Mouse (Mus musculus) adrenal gland, postnatal 10 days (tissue): ENCODE results near the gene Cxcl17. TPM values are rescaled to one million over a fixed set of nuclear protein-coding genes. Genes with fewer than 3 reads are reported as not detected.
"Not testable (repeated sequence)": the region's sequence is repeated elsewhere in the genome, so short reads cannot be mapped to it uniquely, and the experiment has no call there.

Experiments
- DNase-seq: peaks from one replicate; pipeline ENCODE4 v3.0.0; 2021; ENCODE audit warnings: mixed read lengths
- long read RNA-seq, 2 experiments: library from polyadenylated mRNA; stranded (forward); transcript quantifications; one replicate each; pipeline ENCODE4 v2.0.0; 2021
- total RNA-seq, 2 experiments: library from RNA; stranded (reverse); gene quantifications; 2 replicates each; pipeline ENCODE4 v1.2.3; 2021

Cxcl17 gene
- total RNA-seq: not detected
- long read RNA-seq, experiment 1, partial matches to known transcripts: 0 of 2 reads
- long read RNA-seq, experiment 1, other reads (novel, unspliced or antisense): 2 of 2 reads
- long read RNA-seq, experiment 2: 0 reads

DNA sequence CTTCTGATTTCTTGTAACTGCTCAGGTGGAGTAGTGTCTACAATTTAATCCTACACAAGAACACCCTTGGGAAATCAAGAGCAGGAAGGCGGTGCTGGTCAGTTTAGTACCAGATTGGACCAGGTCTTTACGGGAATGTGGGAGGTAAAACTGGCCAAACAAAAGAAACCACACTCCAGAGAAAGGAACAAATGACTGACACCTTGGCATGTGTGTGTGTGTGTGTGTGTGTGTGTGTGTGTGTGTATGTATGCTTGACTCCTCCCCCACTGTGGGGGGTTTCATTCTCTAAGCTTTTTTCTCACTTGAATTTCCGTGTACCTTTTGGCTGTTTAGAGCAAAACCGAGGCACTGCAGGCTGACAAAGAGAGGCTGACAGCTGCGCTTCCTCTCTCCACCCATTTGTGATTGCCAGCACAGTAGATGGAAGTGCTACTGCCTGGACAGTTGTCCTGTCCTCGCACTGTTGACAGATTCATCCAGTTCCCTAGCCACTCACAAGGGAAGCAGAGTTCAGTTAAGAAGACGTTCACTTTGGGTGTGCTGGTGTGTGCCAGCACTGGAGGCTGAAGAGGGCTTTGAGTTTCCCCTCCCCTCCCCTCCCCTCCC, at the start of gene Cxcl17:
Gene Cxcl17, minus strand, starts transcription at position 54 of the 609 bp plus-strand sequence.
- no peak for DNase-seq

DNA sequence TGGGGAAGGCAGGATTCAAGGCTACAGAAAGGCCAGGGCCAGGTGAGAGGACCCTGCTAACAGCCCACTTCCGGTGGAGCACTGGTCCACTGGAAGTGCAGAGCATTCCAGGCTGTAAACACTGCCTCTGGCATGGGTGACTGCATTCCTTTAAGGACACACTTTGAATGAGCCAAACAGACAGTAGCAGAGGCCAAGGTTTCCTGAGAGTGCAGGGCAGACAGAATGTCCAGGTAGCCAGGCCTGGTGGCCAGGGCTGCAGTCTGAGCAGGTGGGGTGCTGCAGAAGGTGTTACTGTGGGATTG, 49.3 kb upstream of the Cxcl17 start:
- not testable (repeated sequence) for DNase-seq

DNA sequence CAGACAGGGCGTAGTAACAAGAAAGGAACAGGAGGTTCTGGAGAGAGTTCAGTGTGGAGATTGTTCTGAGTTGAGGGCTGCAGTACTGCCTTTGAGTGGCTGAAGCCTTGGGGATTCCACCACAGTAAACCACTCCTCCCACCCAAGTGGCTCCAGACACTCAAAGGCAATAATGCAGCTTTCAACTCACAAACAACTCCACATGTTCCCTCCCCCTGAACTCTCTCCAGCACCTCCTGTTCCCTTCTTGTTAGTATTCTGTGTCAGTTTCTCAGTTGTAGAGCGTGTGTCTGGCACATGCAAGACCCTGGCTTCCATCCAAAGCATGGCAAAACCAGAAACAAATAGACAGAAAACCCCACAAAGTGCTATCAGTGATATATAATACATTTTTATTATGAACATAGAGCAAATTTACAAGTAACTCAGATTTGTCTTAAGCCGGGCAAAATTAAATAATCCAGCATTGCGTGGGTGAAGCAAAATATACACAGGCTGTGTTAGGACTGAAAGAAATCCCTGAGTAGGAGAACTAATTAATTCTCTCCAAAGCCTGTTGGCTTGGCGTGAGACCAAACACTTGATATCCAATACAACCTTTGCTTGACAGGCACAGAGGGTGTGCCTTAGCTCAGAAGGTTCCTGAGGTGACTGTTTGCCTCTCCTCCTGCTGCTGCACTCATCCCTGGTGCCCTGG, 48.8 kb upstream of the Cxcl17 start:
- DNase-seq: peak; percentile 44

DNA sequence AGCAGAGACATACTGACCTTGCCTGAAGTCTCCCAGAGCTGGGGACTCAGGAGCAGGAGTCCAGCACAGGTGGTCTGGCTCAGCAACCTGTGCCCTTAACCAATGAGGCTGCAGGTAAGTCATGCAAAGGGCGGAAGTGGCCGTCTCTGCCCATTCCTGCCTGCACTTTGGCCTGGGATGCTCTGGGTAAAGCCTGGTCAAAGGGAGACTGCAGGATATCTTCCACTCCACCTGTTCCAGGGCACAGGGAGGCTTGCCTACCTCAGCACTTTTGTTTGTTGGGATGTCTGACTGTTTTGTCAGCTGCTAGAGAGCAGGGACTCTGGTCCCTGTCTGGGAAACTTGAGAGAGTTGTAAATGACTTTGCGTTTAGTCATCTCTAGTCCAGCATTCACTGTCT, 39.4 kb upstream of the Cxcl17 start:
- no peak for DNase-seq

DNA sequence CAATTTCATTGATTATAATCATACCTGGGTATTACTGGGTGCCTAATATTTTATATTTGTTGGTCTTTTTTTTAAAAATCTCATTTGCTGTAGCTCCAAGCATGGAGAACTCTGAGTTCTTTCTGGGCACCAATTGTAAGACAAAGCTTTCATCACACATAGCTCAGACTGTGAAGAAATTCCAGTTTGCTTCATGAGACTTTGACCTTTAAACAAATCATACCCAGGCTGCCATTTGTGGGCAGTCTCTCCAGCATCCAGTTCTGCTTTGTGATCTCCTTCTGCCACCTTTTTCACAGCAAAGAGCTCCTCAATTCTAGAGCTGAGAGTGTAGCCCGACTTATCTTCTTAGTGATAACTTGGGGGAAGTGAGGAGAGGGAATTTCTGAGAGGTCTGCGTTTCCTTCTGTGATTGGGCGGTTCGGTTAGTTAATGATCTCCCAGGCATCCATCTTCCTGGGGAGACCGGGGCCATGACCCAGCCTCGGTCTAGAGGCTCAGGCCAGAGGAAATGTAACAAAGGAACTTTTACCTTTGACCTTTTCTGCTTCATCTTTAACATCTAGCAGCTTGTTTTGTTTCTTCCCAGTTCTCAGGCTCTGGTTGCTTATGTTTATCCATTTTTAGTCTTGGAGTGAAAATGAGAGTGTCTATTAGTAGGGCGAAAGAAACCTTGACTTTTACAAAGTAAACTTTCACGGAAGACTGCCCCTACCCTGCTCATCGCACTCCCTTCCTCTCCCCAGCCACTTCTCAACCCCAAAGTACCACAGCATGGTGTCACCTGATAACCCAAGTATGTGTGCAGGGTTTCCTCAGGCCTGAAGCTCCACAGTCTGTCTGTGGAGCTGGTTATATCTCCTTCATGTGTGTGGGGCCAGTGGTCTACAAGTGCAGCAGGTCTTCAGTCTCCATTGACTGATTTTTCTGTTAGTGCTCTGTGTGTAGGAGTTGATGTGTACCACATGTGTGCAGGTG, 37.5 kb upstream of the Cxcl17 start:
- DNase-seq: no peak

DNA sequence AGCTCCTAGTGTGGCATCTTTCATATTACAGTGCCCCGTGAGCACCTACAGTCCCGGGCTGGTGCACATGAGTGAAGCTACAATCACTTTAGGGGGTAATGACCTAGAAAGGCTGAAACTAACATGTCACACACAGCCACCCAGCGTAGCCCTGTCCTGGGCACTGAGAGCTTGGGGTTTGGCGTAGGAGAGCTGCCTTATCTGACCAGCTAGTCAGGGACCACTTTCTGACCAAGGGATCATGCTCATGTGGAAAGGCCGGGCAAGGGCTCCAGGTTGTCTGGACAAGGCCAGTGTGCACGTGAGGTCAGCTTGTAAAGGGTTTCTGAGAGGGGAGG, 28.1 kb upstream of the Cxcl17 start:
- DNase-seq: no peak

DNA sequence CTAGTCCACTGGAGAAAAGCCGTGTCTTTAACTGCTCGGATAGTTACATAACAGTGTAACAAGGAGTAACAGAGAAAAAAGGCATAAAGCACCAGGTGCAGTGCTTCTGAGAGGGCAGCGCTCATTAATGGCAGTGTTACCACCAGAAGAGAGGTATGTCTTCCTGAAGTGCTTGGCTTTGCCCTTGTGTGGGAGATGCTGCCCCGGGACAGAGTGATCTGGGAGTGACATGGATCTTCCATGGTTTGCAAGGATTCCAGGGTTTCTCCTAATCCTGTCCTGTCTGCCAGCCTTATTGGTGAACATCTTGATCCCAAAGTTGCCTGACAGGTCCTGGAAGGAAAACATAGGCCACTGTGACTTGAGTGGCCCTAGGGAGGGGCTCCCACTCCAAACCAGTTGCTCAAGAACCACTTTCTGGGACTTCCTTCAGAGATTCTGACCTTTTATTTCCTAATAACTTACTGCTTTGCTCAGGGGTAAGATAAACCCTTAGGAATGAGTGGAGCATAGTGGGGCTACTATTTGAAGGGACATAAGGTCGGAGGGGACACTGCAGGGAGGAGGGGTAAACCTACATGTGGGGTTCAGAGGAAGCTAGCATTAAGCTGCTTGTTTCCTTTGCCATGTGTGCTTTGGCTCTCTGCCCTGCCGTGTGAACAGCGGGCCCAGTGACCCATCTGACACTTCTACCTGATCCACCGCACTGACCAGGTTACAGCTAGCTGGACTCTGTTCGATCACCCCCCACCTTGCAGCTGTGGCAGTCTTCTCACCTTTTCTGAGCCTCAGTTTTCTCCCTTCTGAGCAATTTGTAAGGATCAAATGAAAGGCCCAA, 27.5 kb upstream of the Cxcl17 start:
- peak; percentile 23 for DNase-seq

DNA sequence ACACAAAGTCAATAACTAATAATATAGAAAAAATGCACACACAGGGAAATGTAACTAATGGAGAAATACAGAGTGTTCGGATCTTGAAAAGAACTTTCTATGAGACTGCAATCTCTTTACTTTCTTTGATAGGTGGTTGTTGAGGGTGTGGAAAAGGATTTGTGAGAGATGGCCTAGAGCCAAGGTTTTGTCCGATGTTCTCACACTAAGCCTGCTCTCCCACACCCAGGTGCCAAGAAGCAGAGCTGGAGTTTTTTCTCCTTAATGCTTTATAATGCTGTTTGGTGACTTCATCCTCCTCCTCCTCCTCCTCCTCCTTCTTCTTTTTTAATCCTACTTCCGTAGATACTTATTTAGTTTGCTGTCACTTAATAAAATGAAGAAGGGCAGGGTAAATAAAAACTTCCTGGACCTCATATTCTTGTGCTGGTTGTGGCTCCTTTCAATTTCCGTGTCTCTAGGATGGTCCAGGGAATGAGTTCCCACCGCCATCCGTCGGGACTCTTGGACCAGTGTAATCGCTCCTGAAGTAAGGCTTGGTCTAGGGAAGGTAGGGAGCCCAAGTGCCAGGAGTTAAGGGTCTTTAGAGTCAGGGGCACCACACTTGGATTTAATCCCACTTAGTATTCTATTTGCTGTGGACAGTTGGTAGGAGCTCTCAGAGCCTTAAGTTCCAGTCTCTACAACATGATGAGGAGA, 26.6 kb upstream of the Cxcl17 start:
- DNase-seq: no peak

DNA sequence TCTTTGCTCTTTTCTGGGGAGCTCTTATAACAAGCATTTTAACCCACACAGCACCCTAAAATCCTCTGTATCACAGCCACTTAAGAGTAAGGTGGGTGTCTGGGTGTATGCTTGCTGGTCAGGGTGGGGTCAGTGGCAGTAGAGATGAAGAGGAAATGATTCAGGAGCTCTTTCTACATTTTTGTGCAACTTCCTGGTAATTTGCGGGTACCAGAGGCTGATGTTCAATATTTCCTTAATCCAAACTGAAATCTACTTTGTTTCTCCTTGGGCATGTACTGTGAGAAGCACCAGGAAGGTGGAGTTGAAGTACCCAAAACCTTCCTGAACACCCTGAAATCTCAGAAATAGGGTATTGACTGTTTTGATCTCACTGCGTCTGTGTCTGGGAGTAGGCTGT, 24.0 kb upstream of the Cxcl17 start:
- no peak for DNase-seq

DNA sequence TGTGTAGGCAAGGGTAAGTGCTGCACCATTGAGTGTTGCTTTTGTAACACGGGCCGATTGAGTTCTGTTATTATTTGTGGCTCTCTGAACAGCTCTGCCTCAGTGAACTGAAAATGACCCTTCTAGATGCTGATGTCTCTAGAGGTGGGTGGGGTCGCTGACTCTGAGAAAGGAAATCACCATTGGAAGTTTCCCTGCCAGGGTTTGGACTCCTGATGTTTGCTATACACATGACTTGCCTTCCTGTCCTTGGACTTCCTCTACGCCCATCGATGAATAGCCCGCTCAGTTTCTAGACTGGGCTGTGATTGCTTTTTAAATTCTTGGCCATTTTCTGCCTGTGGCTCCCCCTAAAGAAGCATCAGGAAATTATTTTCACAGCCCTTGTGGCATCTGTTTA, 23.5 kb upstream of the Cxcl17 start:
- DNase-seq: no peak

DNA sequence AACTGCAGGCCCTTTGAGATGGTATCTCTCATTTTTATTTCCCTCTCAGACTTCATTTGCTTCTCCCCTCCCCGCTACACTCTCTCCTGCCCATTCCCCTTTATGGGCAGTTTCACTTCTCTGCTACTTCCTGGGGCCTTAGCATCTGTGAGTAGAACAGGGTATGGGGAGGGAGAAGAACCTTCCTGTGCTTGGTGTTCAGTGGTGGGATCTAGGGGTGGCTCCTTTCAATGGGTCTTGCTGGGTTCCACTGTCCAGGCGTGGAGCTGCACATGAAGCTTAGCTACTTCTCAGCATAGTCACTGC, 22.8 kb upstream of the Cxcl17 start:
- no peak for DNase-seq

DNA sequence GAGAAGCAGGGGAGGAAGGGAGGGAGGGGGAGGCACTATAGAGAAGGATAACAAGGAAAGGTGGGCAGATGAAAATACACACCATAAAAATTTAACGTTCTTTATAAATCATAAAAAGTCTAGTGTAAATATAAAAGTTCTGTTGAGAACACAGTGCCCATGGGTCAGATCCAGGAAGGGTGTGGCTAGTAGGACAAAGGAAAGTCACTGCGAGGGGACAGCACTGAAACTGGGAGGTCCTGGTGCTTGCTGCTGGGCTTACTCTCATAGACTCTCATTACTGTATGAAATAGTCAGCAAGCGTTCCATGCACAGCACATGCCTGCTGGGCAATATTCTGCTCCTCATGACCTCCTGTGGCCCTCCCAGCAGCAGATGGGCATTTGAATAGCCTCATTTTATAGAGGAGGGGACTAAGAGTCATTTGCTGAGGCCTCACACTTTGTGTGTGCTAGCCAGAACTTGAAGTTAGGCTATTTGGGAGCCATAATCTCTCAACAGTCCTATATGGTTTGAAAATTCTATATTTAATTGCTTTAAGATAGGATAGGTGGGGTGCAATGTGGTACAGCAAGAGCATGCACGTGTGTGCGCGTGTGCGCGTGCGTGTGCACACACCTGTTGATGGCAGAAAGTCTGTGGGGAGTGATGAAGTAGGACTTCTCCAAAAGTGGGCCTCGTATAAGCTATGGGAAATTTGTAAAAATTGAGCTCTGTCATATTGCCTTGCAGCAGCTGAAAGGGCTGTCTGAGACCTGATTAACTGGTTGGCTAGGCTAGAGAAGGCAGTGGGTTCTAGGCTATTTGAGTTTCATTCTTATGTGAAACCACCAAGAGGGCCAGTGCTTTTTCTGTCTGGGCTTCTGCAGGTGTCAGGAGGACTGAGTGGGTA, 22.2 kb upstream of the Cxcl17 start:
- DNase-seq: no peak

DNA sequence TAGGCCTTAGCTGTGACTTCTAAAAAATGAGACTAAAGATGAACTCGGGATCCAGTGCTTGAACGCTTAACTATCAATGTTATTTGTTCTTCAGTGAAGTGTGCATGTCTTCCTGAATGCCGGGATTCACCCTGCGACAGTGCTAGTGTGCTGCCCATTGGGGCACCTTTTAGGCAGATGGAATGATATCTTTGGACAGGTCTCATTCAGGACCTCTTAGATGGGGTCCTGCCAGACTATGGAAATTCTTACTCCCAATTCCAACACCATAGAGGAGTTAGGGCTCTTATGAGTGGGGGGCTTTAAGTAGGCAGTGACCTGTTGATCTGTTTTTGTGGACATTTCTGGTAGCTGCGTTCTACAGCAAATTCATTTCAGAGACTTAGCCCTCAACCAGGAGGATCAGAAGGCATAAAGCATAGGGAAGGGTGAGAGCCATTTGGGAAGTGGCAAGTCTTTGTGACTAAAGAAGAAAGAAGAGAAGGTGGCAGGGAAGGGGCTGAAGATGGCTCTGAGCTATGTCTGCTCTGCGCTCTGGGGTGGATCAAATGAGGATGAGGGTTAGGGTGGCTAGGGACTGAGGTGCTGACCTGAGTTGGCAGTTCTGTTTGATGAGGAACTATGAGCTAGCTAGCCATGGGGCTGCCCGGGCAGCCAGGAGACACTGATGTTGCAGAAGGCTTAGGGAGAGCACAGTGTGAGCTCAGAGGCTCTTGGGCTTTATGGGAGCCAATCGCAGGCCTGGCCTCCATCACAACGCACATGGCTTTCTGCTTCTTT, 21.3 kb upstream of the Cxcl17 start:
- no peak for DNase-seq

DNA sequence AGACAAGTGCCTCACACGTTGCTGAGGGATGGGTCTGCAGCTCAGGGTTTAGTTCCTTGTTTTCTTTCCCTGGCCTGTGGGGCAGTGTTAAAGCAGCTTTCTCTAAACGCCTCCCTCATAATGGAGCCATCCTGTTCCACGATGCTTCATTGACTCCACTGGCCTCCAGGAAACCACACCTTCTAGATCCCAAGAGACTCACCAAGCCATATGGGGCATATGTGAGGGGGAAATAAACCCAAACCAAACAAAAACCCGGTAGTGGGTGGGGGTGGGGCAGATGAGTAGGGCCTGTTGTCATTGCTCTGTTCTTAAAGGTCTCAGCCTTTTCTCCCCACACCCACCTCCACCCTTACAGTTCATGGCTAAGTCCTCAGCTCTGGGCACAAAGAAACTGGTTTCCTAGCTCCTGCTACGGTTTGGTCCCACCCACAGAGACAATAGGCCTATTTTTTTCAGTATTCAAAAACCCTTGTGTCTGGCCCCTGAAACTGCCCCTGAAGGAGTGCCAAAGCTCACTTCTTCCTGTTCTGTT, 20.4 kb upstream of the Cxcl17 start:
- no peak for DNase-seq

DNA sequence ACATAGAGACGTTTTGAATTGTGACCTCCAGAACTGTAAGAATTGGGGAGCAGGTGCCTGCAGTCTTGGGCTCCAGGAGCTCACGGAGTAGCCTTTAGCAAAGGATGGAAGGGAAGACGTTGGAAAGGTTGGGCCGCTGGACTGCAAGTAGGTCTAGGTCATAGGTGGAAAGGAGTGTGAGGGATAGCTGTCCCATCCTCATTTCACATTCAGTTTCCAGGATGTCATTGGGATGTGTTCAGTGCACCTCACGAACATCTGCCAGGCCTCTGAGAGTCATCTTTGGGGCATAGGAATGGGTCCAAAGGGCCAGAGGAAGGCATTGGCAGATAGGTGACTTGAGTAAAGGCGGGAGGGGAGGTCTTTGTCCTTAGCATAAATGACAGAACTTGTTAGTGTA, 19.7 kb upstream of the Cxcl17 start:
- no peak for DNase-seq

DNA sequence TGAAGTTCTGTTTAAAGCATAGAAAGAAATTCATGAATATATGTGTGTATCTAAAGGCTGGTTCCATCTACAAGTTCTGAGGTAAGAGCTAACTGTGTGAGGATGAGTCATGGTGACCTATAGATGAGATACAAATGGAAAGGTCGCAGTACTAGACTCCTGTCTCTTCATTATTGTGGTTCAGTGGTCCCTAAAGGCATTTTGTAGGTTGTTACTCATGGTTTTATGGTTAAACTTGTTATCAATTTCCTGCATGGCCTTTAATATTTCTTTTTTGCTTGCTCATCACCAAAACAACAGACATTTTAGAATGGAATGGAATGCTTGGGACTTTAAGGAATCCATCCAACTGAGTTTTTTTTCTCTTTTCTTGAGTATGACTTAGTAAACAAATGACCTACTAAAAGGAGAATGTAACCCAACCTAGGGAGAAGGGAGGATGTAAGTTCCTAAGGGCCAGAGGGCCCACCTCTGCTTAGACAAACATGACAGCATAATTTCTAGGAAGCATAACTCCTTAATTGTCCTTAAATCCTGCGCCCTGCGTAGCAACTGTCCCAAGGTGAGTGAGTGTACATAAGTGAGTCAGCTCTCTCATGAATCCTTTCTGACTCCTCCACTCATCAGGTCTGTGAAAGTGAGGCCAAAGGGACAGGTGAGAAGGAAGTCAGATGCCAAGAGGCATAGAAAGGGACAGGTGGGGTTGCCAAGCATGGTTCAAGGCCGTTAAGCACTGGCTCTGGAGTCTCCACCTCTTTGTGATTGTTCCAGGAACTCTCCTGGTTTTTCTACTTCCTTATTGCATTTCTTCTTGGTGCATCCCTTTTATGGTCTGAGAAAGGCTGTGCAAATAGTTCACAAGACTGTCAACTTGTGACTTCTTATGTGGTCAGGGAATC, 17.4 kb upstream of the Cxcl17 start:
- no peak for DNase-seq

DNA sequence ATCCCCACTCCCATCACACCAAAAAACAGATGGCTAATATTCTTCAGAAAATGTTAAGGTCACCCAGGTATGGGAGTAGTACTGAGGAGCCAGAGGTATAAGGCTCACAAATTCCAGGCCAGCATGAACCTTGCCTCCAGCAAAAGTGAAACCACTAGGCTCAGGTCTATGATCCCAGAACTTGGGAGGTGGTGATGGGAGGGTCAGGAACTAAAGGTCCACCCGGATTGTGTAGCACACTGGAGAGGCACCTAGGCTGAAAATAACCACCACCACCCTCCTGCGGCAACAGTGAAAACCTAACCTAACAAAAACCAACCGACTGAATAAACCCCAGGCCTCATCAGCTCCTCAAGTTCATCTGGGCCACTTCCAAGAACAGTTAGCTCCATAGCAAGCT, 15.6 kb upstream of the Cxcl17 start:
- no peak for DNase-seq

DNA sequence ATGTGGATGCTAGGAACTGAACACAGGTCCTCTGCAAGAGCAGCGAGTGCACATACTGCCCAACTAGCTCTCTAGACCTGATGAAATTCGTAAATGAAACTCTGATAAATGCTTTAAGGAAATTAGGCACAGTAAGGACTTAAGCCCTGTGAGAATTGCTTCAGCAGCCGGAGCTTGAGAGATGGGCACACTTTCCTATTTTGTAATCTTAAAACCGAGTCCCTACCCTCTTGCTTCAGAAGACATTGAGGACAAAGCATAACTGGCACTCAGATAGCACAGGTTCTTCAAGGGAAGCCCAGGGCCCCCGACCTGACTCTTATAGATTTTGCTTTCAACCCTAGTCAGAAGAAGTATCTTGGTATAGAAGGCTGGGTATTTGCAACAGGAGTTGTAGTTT, 14.5 kb upstream of the Cxcl17 start:
- no peak for DNase-seq

DNA sequence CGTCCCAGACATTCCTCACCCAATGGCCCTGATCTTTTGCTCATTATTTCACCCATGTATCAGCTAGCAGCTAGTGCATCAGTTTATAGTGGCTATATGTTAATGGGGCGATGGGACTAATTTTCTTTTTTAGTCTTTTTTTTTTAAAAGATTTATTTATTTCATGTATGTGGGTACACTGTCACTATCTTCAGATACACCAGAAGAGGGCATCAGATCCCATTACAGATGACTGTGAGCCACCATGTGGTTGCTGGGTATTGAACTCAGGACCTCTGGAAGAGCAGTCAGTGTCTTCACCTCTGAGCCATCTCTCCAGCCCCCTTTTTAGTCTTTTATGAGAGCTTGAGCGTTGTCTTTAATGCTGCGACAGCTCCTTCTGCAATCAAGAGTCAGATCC, 13.7 kb upstream of the Cxcl17 start:
- not testable (repeated sequence) for DNase-seq
